ENCODE assay signal across 19 mouse cellular contexts in the genomic region with DNA sequence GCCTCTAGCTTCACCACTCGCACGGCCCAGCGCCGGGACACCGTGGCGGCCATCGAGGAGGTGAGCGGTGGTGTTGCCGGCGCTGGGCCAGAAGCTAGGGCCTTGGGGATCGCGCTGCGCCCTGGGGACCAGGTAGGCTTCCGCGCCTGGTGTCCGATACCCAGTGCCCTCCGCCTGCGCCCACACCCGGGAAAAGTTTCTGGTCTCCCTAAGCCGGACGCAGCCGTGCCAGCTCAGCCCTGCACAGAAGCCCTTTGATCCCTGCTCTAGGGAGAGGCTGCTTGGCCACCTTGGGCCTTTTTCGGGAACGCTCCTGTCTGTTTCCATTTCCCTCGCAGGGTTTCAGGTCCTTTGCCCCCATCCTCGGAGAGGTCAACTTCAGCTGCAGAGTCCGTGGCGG.
DNase-seq lines count a peak whose midpoint lies in the region; ATAC-seq and TF ChIP-seq lines count a peak whose summit lies in the region.
"Had no signal": no experiment of that assay in that cellular context is flagged by ENCODE, and none has a peak within 500 bp of the region (broad histone marks: within the 10 kb centered on the region; RNA-seq: fewer than 3 reads in every experiment).

No protein-coding gene starts in this region.

- no peaks in the 10 kb centered on the region for H3K4me1 ChIP-seq in intestine, embryonic 15.5 days (replicated peaks)
- H3K4me1 ChIP-seq in intestine, postnatal 0 days (replicated peaks; ENCODE audit: control insufficient read depth, insufficient read depth, low read length): no peaks in the 10 kb centered on the region
- H3K4me1 ChIP-seq in E14TG2a.4 (replicated peaks; ENCODE audit: low read depth, low read length) (no peaks in the 10 kb centered on the region), ES-Bruce4 (ENCODE audit: control insufficient read depth, insufficient read depth, low read length) (no peaks in the 10 kb centered on the region)
- no peaks in the 10 kb centered on the region for H3K4me1 ChIP-seq in limb, embryonic 10.5 days
- H3K4me1 ChIP-seq: embryonic facial prominence, embryonic 12.5 days; forebrain, embryonic 15.5 days; heart, embryonic 13.5 days; hindbrain, embryonic 13.5 days had no signal

- WGBS in intestine, embryonic 15.5 days: 25% methylated on average over 27 of the region's 28 CpGs
- 32% methylated on average over 28 of the region's 28 CpGs for WGBS in intestine, postnatal 0 days
- WGBS in limb, embryonic 10.5 days: 21% methylated on average over 28 of the region's 28 CpGs

- TF ChIP-seq CTCF in intestine, postnatal 0 days (IDR thresholded peaks at IDR 0.05; ENCODE audit: low read depth): no peak
- TF ChIP-seq CTCF in E14TG2a.4 (conservative IDR thresholded peaks at IDR 0.05; ENCODE audit: low read length) (no peak), ES-Bruce4 (IDR thresholded peaks at IDR 0.05; ENCODE audit: low read depth, low read length) (no peak)

- no peak overlapping the region for H3K4me2 ChIP-seq in intestine, embryonic 15.5 days (replicated peaks)
- H3K4me2 ChIP-seq in intestine, postnatal 0 days (replicated peaks; ENCODE audit: low read depth): no peak overlapping the region
- H3K4me2 ChIP-seq: embryonic facial prominence, embryonic 12.5 days; forebrain, embryonic 15.5 days; heart, embryonic 13.5 days; hindbrain, embryonic 13.5 days had no signal

- no peak overlapping the region for H3K9ac ChIP-seq in intestine, embryonic 15.5 days
- H3K9ac ChIP-seq in intestine, postnatal 0 days (ENCODE audit: low read depth, low read length): no peak overlapping the region
- H3K9ac ChIP-seq in ES-Bruce4 (ENCODE audit: low read depth, poor library complexity, severe bottlenecking): peak overlapping the region; percentile 83
- H3K9ac ChIP-seq: embryonic facial prominence, embryonic 12.5 days; forebrain, embryonic 15.5 days; heart, embryonic 13.5 days; hindbrain, embryonic 13.5 days had no signal

- H3K27ac ChIP-seq in intestine, embryonic 15.5 days: no peak overlapping the region
- no peak overlapping the region for H3K27ac ChIP-seq in intestine, postnatal 0 days (ENCODE audit: low read depth, low read length)
- H3K27ac ChIP-seq in ES-Bruce4 (ENCODE audit: insufficient read depth, low read length): no peak overlapping the region
- no peak overlapping the region for H3K27ac ChIP-seq in limb, embryonic 10.5 days
- H3K27ac ChIP-seq: embryonic facial prominence, embryonic 12.5 days; forebrain, embryonic 15.5 days; heart, embryonic 13.5 days; hindbrain, embryonic 13.5 days; hindbrain, postnatal 0 days had no signal

- no peaks in the 10 kb centered on the region for H3K27me3 ChIP-seq in intestine, embryonic 15.5 days (replicated peaks)
- H3K27me3 ChIP-seq in intestine, postnatal 0 days (replicated peaks; ENCODE audit: control insufficient read depth, insufficient read depth, low read length): no peaks in the 10 kb centered on the region
- H3K27me3 ChIP-seq in E14TG2a.4 (ENCODE audit: insufficient read depth, low read length) (no peaks in the 10 kb centered on the region), ES-Bruce4 (ENCODE audit: control insufficient read depth, insufficient read depth, low read length, poor library complexity, severe bottlenecking) (no peaks in the 10 kb centered on the region)
- H3K27me3 ChIP-seq in limb, embryonic 10.5 days (ENCODE audit: low read depth, poor library complexity, severe bottlenecking): peaks cover 12% of the 10 kb centered on the region; the same call in 1 of the 2 replicates
- H3K27me3 ChIP-seq: embryonic facial prominence, embryonic 12.5 days; forebrain, embryonic 15.5 days; hindbrain, embryonic 13.5 days; Patski had no signal

- no peak for DNase-seq in limb, embryonic 10.5 days (ENCODE audit: low spot score)
- no peak for DNase-seq in cerebellum, postnatal 14 days
- DNase-seq: adrenal gland, adult 8-10 months; adrenal gland, postnatal 36 days; cerebellum, adult 2 months; cerebellum, postnatal 10 days; embryo, embryonic 11 days; gastrocnemius, postnatal 36 days; heart, adult 18-20 months had no signal

- TF ChIP-seq EP300 in ES-Bruce4 (IDR thresholded peaks at IDR 0.05; ENCODE audit: insufficient read depth, low read depth, low read length): no peak

- no peaks in the 10 kb centered on the region for H3K36me3 ChIP-seq in intestine, embryonic 15.5 days
- H3K36me3 ChIP-seq in intestine, postnatal 0 days (ENCODE audit: control insufficient read depth, insufficient read depth): no peaks in the 10 kb centered on the region
- H3K36me3 ChIP-seq in E14TG2a.4 (ENCODE audit: insufficient read depth, low read length) (no peaks in the 10 kb centered on the region), ES-Bruce4 (ENCODE audit: control insufficient read depth, insufficient read depth, low read length, poor library complexity, severe bottlenecking) (no peaks in the 10 kb centered on the region)
- no peaks in the 10 kb centered on the region for H3K36me3 ChIP-seq in limb, embryonic 10.5 days
- H3K36me3 ChIP-seq: embryonic facial prominence, embryonic 12.5 days; forebrain, embryonic 15.5 days; heart, embryonic 13.5 days had no signal

- no peak for ATAC-seq in intestine, embryonic 15.5 days
- ATAC-seq in intestine, postnatal 0 days: no peak
- ATAC-seq: forebrain, embryonic 15.5 days; hindbrain, postnatal 0 days; Patski had no signal

- 0 out of 2 replicates have a peak overlapping the region, but pooled peaks have one; percentile 1 for H3K4me3 ChIP-seq in intestine, embryonic 15.5 days (replicated peaks)
- H3K4me3 ChIP-seq in intestine, postnatal 0 days (ENCODE audit: low read depth, low read length): no peak overlapping the region
- H3K4me3 ChIP-seq in E14TG2a.4 (replicated peaks; ENCODE audit: low read length) (peak overlapping the region; percentile 81), ES-Bruce4 (ENCODE audit: low read depth, low read length) (peak overlapping the region; percentile 75)
- peak overlapping the region; percentile 27; the same call in 1 of the 2 replicates for H3K4me3 ChIP-seq in limb, embryonic 10.5 days
- H3K4me3 ChIP-seq: embryonic facial prominence, embryonic 12.5 days; forebrain, embryonic 15.5 days; heart, embryonic 13.5 days; hindbrain, embryonic 13.5 days had no signal

- no peak for TF ChIP-seq POLR2A in ES-Bruce4 (IDR thresholded peaks at IDR 0.05; ENCODE audit: insufficient read depth, low read length)

- no peaks in the 10 kb centered on the region; the same call in 1 of the 2 replicates for H3K9me3 ChIP-seq in intestine, embryonic 15.5 days
- 0 out of 2 replicates have a peak, but pooled peaks cover 3% of the 10 kb centered on the region for H3K9me3 ChIP-seq in intestine, postnatal 0 days (ENCODE audit: control insufficient read depth)
- peaks cover 20% of the 10 kb centered on the region for H3K9me3 ChIP-seq in E14TG2a.4 (ENCODE audit: low read length)
- H3K9me3 ChIP-seq in ES-Bruce4 (replicated peaks; ENCODE audit: control insufficient read depth, insufficient read depth, low read length, poor library complexity, severe bottlenecking): no peaks in the 10 kb centered on the region
- peaks cover 32% of the 10 kb centered on the region for H3K9me3 ChIP-seq in limb, embryonic 10.5 days (replicated peaks)
